Comparison of ENCODE assay signal across 12 mouse cellular contexts in genomic region chr13:46268341-46268740, GRCm38 (mm10). TPM values are rescaled to one million over a fixed set of nuclear protein-coding genes. Genes with fewer than 3 reads are reported as not detected.
DNase-seq lines count a peak whose midpoint lies in the region; ATAC-seq lines count a peak whose summit lies in the region.
"Had no signal": no experiment of that assay in that cellular context is flagged by ENCODE, and none has a peak within 500 bp of the region (broad histone marks: within the 10 kb centered on the region; RNA-seq: fewer than 3 reads in every experiment).

No protein-coding gene starts in this region.

- H3K27me3 ChIP-seq in liver, embryonic 13.5 days = no peaks in the 10 kb centered on the region
- no peaks in the 10 kb centered on the region for H3K27me3 ChIP-seq in intestine, embryonic 15.5 days (replicated peaks)

- DNase-seq in frontal cortex, postnatal 25 days (ENCODE audit: low spot score in 2 of 2) = no peak
- DNase-seq in liver, embryonic 13.5 days = no peak
- no peak for DNase-seq in liver
- DNase-seq in skeletal muscle tissue, adult 2 months (ENCODE audit: low read depth, low spot score) = peak; percentile 78
- no peak for DNase-seq in frontal cortex, postnatal 10 days (ENCODE audit: low spot score in 2 of 2)
- DNase-seq: adrenal gland, adult 8-10 months had no signal

- no peak overlapping the region for H3K4me3 ChIP-seq in liver, embryonic 13.5 days (replicated peaks)
- H3K4me3 ChIP-seq in intestine, embryonic 15.5 days (replicated peaks) = no peak overlapping the region
- H3K4me3 ChIP-seq: myocyte had no signal

- ATAC-seq in frontal cortex, adult (ENCODE audit: low TSS enrichment) = 0 out of 2 replicates have a peak, but pooled peaks have one; percentile 31
- ATAC-seq in liver, embryonic 13.5 days (ENCODE audit: low read depth) = peak; percentile 34
- peak; percentile 80 for ATAC-seq in intestine, embryonic 15.5 days
- no peak for ATAC-seq in megakaryocyte, adult 5-6 weeks (ENCODE audit: poor library complexity, severe bottlenecking)

- H3K9ac ChIP-seq in liver, embryonic 13.5 days = no peak overlapping the region
- no peak overlapping the region for H3K9ac ChIP-seq in intestine, embryonic 15.5 days

- H3K4me2 ChIP-seq in liver, embryonic 13.5 days = peak overlapping the region; percentile 8; the same call in 1 of the 2 replicates
- no peak overlapping the region for H3K4me2 ChIP-seq in intestine, embryonic 15.5 days (replicated peaks)

- 37% methylated on average over 3 of the region's 3 CpGs for WGBS in liver, embryonic 13.5 days (ENCODE audit: insufficient replicate concordance)
- WGBS in intestine, embryonic 15.5 days = 19% methylated on average over 3 of the region's 3 CpGs

- no peak overlapping the region for H3K27ac ChIP-seq in liver, embryonic 13.5 days
- H3K27ac ChIP-seq in intestine, embryonic 15.5 days = peak overlapping the region; percentile 51; the same call in 1 of the 2 replicates

- no peaks in the 10 kb centered on the region for H3K36me3 ChIP-seq in liver, embryonic 13.5 days
- no peaks in the 10 kb centered on the region for H3K36me3 ChIP-seq in intestine, embryonic 15.5 days

- no peaks in the 10 kb centered on the region for H3K9me3 ChIP-seq in liver, embryonic 13.5 days (replicated peaks)
- H3K9me3 ChIP-seq in intestine, embryonic 15.5 days = no peaks in the 10 kb centered on the region

- H3K4me1 ChIP-seq in liver, embryonic 13.5 days (replicated peaks) = peaks cover 26% of the 10 kb centered on the region
- H3K4me1 ChIP-seq in intestine, embryonic 15.5 days (replicated peaks) = peaks cover 14% of the 10 kb centered on the region

RNA-seq across cellular contexts. Expression of gene Stmnd1, which starts 5.2 kb away (rescaled TPM):
- polyA plus RNA-seq in liver, embryonic 13.5 days (2015; fragmentation: Nextera tagmentation; extraction: Ambion mirVana) = not detected in 2 replicates
- not detected in 2 replicates for polyA plus RNA-seq in intestine, embryonic 15.5 days (2015; fragmentation: Nextera tagmentation; extraction: Ambion mirVana)
- total RNA-seq in megakaryocyte, adult 5-6 weeks (2015) = not detected in 2 replicates
- total RNA-seq in megakaryocyte, adult 5-6 weeks (2017) = not detected in 2 replicates
- total RNA-seq: liver, adult 2 months had no signal
- polyA plus RNA-seq: heart, embryonic 14.5 days; liver, adult 2 months had no signal
